Mouse (Mus musculus) olfactory bulb, adult 2 months (tissue): ENCODE measurements around the gene Osbpl8. TPM values are rescaled to one million over a fixed set of nuclear protein-coding genes. Genes with fewer than 3 reads are reported as not detected.

Source experiments
- H3K27ac ChIP-seq: fragments of 200-500 bp; 2 replicates; pipeline ENCODE4 v1.5.1; 2012; ENCODE audit warnings: low read depth, low read length; ENCODE audit not compliant: insufficient read depth
- H3K4me1 ChIP-seq: fragments of 200-500 bp; 2 replicates; pipeline ENCODE4 v1.6.1; 2012; ENCODE audit warnings: low read length; ENCODE audit not compliant: control insufficient read depth, insufficient read depth
- H3K4me3 ChIP-seq: fragments of 200-500 bp; 2 replicates; pipeline ENCODE4 v1.5.1; 2012; ENCODE audit warnings: mild to moderate bottlenecking, low read depth, low read length, moderate library complexity; ENCODE audit not compliant: insufficient read depth
- CTCF ChIP-seq: fragments of 200-500 bp; IDR thresholded peaks from 2 replicates; pipeline ENCODE4 v1.5.1; 2012; ENCODE audit warnings: low read depth, mild to moderate bottlenecking, low read length, moderate library complexity; ENCODE audit not compliant: insufficient read depth
- POLR2A ChIP-seq: fragments of 200-500 bp; IDR thresholded peaks from 2 replicates; pipeline ENCODE4 v1.6.1; 2012; ENCODE audit warnings: mild to moderate bottlenecking, low read depth, low read length, moderate library complexity; ENCODE audit not compliant: insufficient read depth
- WGBS: fragments of 180-500 bp; shearing (Covaris S2); methylation state at CpG from one replicate; pipeline ENCODE4 v1.1.7; 2018; 5-methylcytosine and 5-hydroxymethylcytosine counted together
- polyA plus RNA-seq: library from polyadenylated mRNA; stranded (reverse); fragments of >200 nt; gene quantifications from 2 replicates; pipeline ENCODE4 v1.2.4, GENCODE M21; 2012; ENCODE audit warnings: low replicate concordance; ENCODE audit not compliant: missing spikeins, insufficient read depth, insufficient read length

Osbpl8 gene
- polyA plus RNA-seq, 1 experiment = not detected

GRCm38 (mm10) chr10:111139881-111140280, 24.7 kb upstream of the Osbpl8 start:
- H3K4me1 ChIP-seq = no peaks in the 10 kb centered on the region
- TF ChIP-seq POLR2A = no peak
- TF ChIP-seq CTCF = no peak
- H3K4me3 ChIP-seq = no peak overlapping the region
- no peak overlapping the region for H3K27ac ChIP-seq
- 68% methylated on average over 5 of the region's 5 CpGs for WGBS

- TF ChIP-seq POLR2A (no peak), CTCF (no peak)
- Histone ChIP-seq H3K27ac (no peak overlapping the region), H3K4me3 (no peak overlapping the region), H3K4me1 (no peaks in the 10 kb centered on the region)
- 72% methylated on average over 11 of the region's 11 CpGs for WGBS
Measured at GRCm38 (mm10) chr10:111144371-111144959, 20.1 kb upstream of the Osbpl8 start.

GRCm38 (mm10) chr10:111149761-111150160, 14.8 kb upstream of the Osbpl8 start:
- no peak for TF ChIP-seq POLR2A
- no peak for TF ChIP-seq CTCF
- H3K4me3 ChIP-seq = no peak overlapping the region
- 56% methylated on average over 5 of the region's 5 CpGs for WGBS
- no peaks in the 10 kb centered on the region for H3K4me1 ChIP-seq
- no peak overlapping the region for H3K27ac ChIP-seq

GRCm38 (mm10) chr10:111155065-111155464, 9.5 kb upstream of the Osbpl8 start:
- Histone ChIP-seq H3K4me3 (no peak overlapping the region), H3K4me1 (no peaks in the 10 kb centered on the region), H3K27ac (no peak overlapping the region)
- TF ChIP-seq CTCF (no peak), POLR2A (no peak)
- WGBS = 90% methylated on average over 3 of the region's 3 CpGs

GRCm38 (mm10) chr10:111155571-111155970, 9.0 kb upstream of the Osbpl8 start:
- 83% methylated on average over 7 of the region's 7 CpGs for WGBS
- Histone ChIP-seq H3K4me3 (no peak overlapping the region), H3K4me1 (no peaks in the 10 kb centered on the region), H3K27ac (no peak overlapping the region)
- no peak for TF ChIP-seq POLR2A
- no peak for TF ChIP-seq CTCF

GRCm38 (mm10) chr10:111156394-111157190, 8.0 kb upstream of the Osbpl8 start:
- 89% methylated on average over 29 of the region's 29 CpGs for WGBS
- no peak for TF ChIP-seq POLR2A
- TF ChIP-seq CTCF = no peak
- H3K4me1 ChIP-seq = no peaks in the 10 kb centered on the region
- no peak overlapping the region for H3K4me3 ChIP-seq
- H3K27ac ChIP-seq = no peak overlapping the region

- WGBS = 88% methylated on average over 7 of the region's 7 CpGs
- no peaks in the 10 kb centered on the region for H3K4me1 ChIP-seq
- H3K27ac ChIP-seq = no peak overlapping the region
- no peak for TF ChIP-seq CTCF
- no peak for TF ChIP-seq POLR2A
- no peak overlapping the region for H3K4me3 ChIP-seq
Measured at GRCm38 (mm10) chr10:111157241-111157659, 7.3 kb upstream of the Osbpl8 start.

- WGBS = 92% methylated on average over 5 of the region's 5 CpGs
- no peaks in the 10 kb centered on the region for H3K4me1 ChIP-seq
- no peak overlapping the region for H3K4me3 ChIP-seq
- TF ChIP-seq POLR2A (no peak), CTCF (no peak)
- no peak overlapping the region for H3K27ac ChIP-seq
Measured at GRCm38 (mm10) chr10:111159789-111160522, 4.6 kb upstream of the Osbpl8 start.

GRCm38 (mm10) chr10:111160540-111160939, 4.0 kb upstream of the Osbpl8 start:
- no peaks in the 10 kb centered on the region for H3K4me1 ChIP-seq
- no peak overlapping the region for H3K4me3 ChIP-seq
- no peak overlapping the region for H3K27ac ChIP-seq
- TF ChIP-seq POLR2A = no peak
- no peak for TF ChIP-seq CTCF
- WGBS = 95% methylated on average over 3 of the region's 3 CpGs
